Mouse (Mus musculus) lung, postnatal 36 days (tissue): ENCODE measurements at regions not wholly inside any gene's neighbourhood (a gene's known extent, or its start where the extent isn't known, plus 50 kb on each side); places are given as distances from the start of the nearest gene placed in this dataset.
A peak's percentile ranks its signal among the peaks of the same experiment; 100 is the strongest.

Source experiments
- DNase-seq: peaks from one replicate; pipeline ENCODE4 v3.0.0; 2022; ENCODE audit warnings: mixed read lengths

- peak; percentile 2 for DNase-seq
Measured at GRCm38 (mm10) chr6:15865271-15865670, 144.8 kb downstream of the Mdfic start.

DNA sequence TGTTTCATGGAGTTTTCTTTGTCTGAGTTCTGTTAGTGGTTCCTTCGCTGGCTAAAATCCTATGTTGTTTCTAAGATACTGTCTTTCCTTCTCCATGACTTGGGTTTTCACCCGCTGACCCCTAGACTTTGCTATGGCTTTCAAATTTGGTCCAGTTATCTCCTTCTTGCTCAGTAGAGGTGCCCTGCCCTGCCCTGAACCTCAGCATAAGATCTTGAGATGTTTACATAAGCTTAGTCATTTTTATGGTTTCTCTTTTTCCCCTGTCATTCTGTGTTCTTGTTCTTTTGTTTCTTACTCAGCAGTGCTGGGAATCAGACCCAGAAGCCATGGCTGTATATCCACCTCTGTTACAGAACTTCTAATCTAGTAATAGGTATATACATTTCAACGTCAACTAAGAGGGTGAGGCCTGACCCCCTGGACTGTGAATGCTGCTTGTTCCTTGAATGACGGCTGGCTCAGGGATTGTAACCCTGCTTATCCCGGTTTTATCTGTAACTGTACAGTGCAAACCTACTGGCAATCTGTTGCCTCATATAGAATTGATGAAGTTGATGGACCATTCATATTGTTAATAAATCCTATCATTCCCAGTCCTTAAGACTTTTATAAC lies 161.9 kb downstream of the Mdfic start:
- DNase-seq, result no peak

GRCm38 (mm10) chr6:15893066-15893465 lies 172.6 kb downstream of the Mdfic start:
- DNase-seq, result no peak

DNA sequence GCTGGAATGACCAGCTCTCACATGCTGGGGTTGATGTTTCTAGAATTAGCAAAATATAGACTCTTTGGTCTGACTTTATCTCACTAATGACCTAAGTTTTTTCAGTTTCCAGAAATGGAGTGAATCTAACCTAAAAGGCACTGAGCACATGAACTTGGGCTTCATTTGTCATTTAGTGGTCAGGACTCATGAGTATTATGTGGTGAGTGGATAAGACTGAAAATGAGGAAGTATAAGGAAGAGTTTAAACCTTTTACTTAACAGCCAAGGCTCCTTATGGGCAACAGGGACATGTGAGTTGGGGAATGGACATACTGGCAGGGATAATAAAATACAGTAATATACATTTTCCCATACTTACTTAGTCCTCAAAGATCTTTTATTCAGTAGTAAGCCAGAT lies 180.0 kb downstream of the Mdfic start:
- DNase-seq, result no peak

GRCm38 (mm10) chr6:15902665-15903274 lies 182.3 kb downstream of the Mdfic start:
- no peak for DNase-seq

DNA sequence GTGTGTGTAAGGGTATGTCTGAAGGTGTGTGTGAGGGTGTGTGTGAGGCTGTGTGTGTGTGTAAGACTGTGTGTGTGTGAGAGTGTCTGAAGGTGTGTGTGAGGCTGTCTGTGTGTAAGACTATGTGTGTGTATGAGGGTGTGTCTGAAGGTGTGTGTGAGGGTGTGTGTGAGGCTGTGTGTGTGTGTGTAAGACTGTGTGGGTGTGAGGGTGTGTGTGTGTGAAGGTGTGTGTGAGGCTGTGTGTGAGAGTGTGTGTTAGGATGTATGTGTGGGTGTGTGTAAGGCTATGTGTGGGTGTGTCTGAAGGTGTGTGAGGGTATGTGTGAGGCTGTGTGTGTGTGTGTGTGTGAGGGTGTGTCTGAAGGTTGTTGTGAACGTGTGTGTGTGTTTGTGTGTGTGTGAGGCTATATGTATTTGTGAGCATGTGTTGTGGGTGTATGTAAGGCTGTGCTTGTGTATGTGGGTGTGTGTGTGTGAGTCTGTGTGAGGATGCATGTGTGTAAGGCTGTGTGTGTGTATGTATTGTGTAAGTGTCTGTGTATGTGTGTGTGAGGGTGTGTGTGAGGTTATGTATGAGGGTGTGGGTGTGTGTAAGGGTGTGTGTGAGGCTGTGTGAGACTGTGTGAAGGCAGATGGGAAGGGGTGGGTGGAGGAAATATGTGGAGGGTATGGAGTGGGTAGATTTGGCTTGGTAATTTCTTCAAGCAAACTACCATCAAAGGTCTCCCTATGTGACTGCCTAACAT lies 190.1 kb downstream of the Mdfic start:
- no peak for DNase-seq

DNA sequence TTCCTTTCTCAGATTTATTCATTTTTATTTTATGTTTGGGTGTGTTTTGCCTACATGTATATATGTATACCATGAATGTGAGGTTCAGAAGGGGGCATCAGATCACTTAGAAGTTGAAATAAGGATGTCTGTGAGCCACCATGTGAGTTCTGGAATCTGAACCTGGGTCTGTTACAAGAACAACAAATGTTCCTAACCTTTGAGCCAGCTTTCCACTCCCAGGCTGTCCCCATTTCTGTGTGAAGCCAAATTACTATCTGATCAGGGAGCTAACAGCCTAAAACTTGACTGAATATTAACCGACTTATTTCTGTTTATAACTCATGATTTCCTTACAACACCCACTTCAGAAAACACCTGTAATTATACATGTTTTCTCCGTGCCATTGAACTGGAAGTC lies 209.2 kb downstream of the Mdfic start:
- no peak for DNase-seq

DNA sequence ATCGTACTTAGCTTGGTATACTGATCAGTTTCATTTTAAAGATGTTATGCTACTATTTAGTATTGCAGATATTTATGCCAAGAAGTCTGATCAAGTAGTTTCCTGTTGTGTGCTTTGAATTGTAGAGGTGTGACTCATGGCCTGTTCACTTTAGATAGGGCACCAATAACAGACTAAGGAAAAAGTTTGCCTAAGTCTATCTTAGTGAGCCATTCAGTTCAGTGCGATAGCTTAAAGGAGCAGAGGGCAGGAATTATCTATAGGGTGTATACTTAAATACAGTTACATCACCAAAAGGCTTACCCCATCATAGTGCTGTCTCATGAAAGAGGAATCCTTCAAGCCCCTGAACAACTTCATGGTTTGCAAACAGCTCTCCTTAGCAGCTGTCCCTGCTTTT lies 229.8 kb downstream of the Mdfic start:
- no peak for DNase-seq

DNA sequence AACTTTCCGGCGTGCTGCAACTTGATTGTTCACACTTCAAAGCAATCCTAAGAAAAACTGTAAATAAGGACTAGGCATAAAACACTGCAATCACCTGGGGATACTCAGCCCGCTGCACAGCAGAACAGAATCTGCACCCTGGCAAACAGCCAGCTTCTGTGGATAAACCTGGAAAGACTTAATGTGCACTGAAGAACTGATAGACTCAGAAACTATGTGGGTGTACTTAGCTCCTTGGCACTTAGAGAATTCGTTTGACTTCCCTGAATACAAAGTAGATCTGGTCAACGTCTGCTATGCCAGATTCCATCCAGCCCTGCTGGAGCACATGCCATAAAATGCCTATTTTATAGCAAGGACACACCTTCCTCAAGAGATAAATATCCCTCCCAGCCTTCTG lies 266.9 kb downstream of the Mdfic start:
- no peak for DNase-seq
